In the genomic region with DNA sequence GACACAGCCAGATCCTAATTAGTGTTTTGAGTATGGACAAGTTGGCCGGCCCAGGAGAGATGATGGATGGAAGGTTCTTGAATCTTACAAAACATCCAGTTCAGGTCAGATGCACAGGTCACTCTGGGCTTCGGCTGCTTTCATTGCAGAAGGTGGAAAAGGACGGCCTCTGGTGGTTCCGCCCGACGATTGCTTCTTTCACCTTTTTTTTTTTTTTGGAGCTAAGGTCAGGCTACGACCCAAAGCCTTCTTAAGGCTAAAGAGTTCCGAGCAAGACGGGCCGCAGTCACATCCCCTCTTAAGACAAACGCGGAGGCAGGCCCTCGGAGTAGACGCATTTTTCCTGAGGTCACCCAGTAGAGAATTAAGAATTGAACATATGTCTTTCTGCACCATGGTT, we compare ENCODE assay signal across 8 mouse cellular contexts. TPM values are rescaled to one million over a fixed set of nuclear protein-coding genes. Genes with fewer than 3 reads are reported as not detected.
DNase-seq lines count a peak whose midpoint lies in the region; ATAC-seq and TF ChIP-seq lines count a peak whose summit lies in the region.

No protein-coding gene starts in this region.

- WGBS in forebrain, embryonic 13.5 days: under 1% methylated on average over 14 of the region's 14 CpGs

- peak; percentile 44 for ATAC-seq in forebrain, embryonic 13.5 days

- H3K4me2 ChIP-seq in forebrain, embryonic 13.5 days: peak overlapping the region; percentile 86

- peak; percentile 60 for TF ChIP-seq CTCF in left cerebral cortex, adult 2 months (IDR thresholded peaks at IDR 0.05)

- intact Hi-C loops in left cerebral cortex, adult 2 months (cut with DNase I): loop anchor here (5.0 kb wide), 1 partner anchor 53 kb away; no protein-coding TSS in a partner anchor
- intact Hi-C loops in heart, postnatal 36 days (cut with DNase I): loop anchor here (1.0 to 5.0 kb wide), 3 partner anchors 31 to 68 kb away; no protein-coding TSS in a partner anchor
- intact Hi-C loops in left cerebral cortex, postnatal 14 days (cut with DNase I): no loop called here

- H3K9ac ChIP-seq in forebrain, embryonic 13.5 days: peak overlapping the region; percentile 66

- H3K4me1 ChIP-seq in forebrain, embryonic 13.5 days: peaks cover 14% of the 10 kb centered on the region
- H3K4me1 ChIP-seq in megakaryocyte, embryonic 14.5 days: peaks cover 24% of the 10 kb centered on the region

- H3K27ac ChIP-seq in left cerebral cortex, adult 2 months: peak overlapping the region; percentile 96
- 0 out of 2 replicates have a peak overlapping the region, but pooled peaks have one; percentile 5 for H3K27ac ChIP-seq in forebrain, embryonic 13.5 days

- no peaks in the 10 kb centered on the region for H3K9me3 ChIP-seq in forebrain, embryonic 13.5 days (replicated peaks)
- H3K9me3 ChIP-seq in megakaryocyte, embryonic 14.5 days: no peaks in the 10 kb centered on the region

- DNase-seq in left cerebral cortex, adult 2 months (ENCODE audit: extremely low spot score in 1 of 2, low spot score in 2 of 2): peak in 1 of 2 experiments; percentile 47
- no peak for DNase-seq in left cerebral cortex, adult 11 months (ENCODE audit: low spot score)
- DNase-seq in cerebellum, adult 11-12 months: peak; percentile 77
- peak; percentile 58 to 60 for DNase-seq in heart, postnatal 36 days
- peak; percentile 48 to 54 for DNase-seq in left cerebral cortex, postnatal 14 days (ENCODE audit: low spot score in 2 of 2)
- DNase-seq in spleen, postnatal 10 days (ENCODE audit: low spot score in 2 of 2): peak; percentile 61 to 70

- peaks cover 8% of the 10 kb centered on the region; the same call in 1 of the 2 replicates for H3K36me3 ChIP-seq in forebrain, embryonic 13.5 days (ENCODE audit: poor library complexity, severe bottlenecking)
- H3K36me3 ChIP-seq in megakaryocyte, embryonic 14.5 days (replicated peaks; ENCODE audit: low read length): peaks cover 26% of the 10 kb centered on the region

- H3K4me3 ChIP-seq in left cerebral cortex, adult 2 months: peak overlapping the region; percentile 76
- H3K4me3 ChIP-seq in forebrain, embryonic 13.5 days: peak overlapping the region; percentile 63
- peak overlapping the region; percentile 97 for H3K4me3 ChIP-seq in megakaryocyte, embryonic 14.5 days (replicated peaks)

- no peaks in the 10 kb centered on the region for H3K27me3 ChIP-seq in forebrain, embryonic 13.5 days
- no peaks in the 10 kb centered on the region for H3K27me3 ChIP-seq in megakaryocyte, embryonic 14.5 days (replicated peaks)

RNA-seq across cellular contexts. Expression of a gene that starts 0.5 kb away (rescaled TPM):
- total RNA-seq in left cerebral cortex, adult 2 months (2021): 10 to 100 TPM; 18.6 to 19.6 TPM
- polyA plus RNA-seq in forebrain, embryonic 13.5 days (2015; fragmentation: Nextera tagmentation; extraction: Ambion mirVana): 17.7 and 21.6 TPM in 2 replicates
- total RNA-seq in heart, postnatal 36 days (2021): 1 to 10 TPM; 4.1 TPM
- 10 to 100 TPM; 17.7 to 19.3 TPM for total RNA-seq in left cerebral cortex, postnatal 14 days (2021)
- 3.5 and 6.6 TPM in 2 replicates for polyA plus RNA-seq in megakaryocyte, embryonic 14.5 days (2012; ENCODE audit: insufficient read depth, low replicate concordance)

RNA-seq across cellular contexts. Expression of a gene that starts 31.9 kb away (rescaled TPM):
- 100 to 1,000 TPM; 138 to 140 TPM for total RNA-seq in left cerebral cortex, adult 2 months (2021)
- 86.8 and 87.7 TPM in 2 replicates for polyA plus RNA-seq in forebrain, embryonic 13.5 days (2015; fragmentation: Nextera tagmentation; extraction: Ambion mirVana)
- 100 to 1,000 TPM; 298 to 524 TPM for total RNA-seq in heart, postnatal 36 days (2021)
- 100 to 1,000 TPM; 140 to 154 TPM for total RNA-seq in left cerebral cortex, postnatal 14 days (2021)
- 13.1 and 14.8 TPM in 2 replicates for polyA plus RNA-seq in megakaryocyte, embryonic 14.5 days (2012; ENCODE audit: insufficient read depth, low replicate concordance)

RNA-seq across cellular contexts. Expression of a gene that starts 58.0 kb away (rescaled TPM):
- 1 to 10 TPM in 1 of 2 experiments, under 1 TPM in 1; 0.82 to 1.1 TPM for total RNA-seq in left cerebral cortex, adult 2 months (2021)
- polyA plus RNA-seq in forebrain, embryonic 13.5 days (2015; fragmentation: Nextera tagmentation; extraction: Ambion mirVana): not detected in 2 replicates
- 1 to 10 TPM in 1 of 2 experiments, under 1 TPM in 1; 0.47 to 1.1 TPM for total RNA-seq in heart, postnatal 36 days (2021)
- 1 to 10 TPM; 1.0 to 1.2 TPM for total RNA-seq in left cerebral cortex, postnatal 14 days (2021)
- 0.63 and 2.3 TPM in 2 replicates for polyA plus RNA-seq in megakaryocyte, embryonic 14.5 days (2012; ENCODE audit: insufficient read depth, low replicate concordance)
